Mouse (Mus musculus) left cerebral cortex, postnatal 10 days (tissue): ENCODE results near the gene Lmtk3. TPM values are rescaled to one million over a fixed set of nuclear protein-coding genes. Genes with fewer than 3 reads are reported as not detected.
A peak's percentile ranks its signal among the peaks of the same experiment; 100 is the strongest.

Experiments used
- DNase-seq, 2 experiments: peaks; one replicate each; pipeline ENCODE4 v3.0.0; 2021 to 2022; ENCODE audit warnings: low spot score in 2 of 2, mixed read lengths in 1 of 2; ENCODE audit errors: extremely low spot score in 1 of 2
- intact Hi-C: fragments of 180-260 bp; cut with DNase I; formaldehyde crosslinking; loops from one replicate; pipeline ENCODE4 v1.15.1; 2025
- total RNA-seq, 2 experiments: library from RNA; stranded (reverse); gene quantifications; 2 replicates each; pipeline ENCODE4 v1.2.3; 2021

Lmtk3 gene
- total RNA-seq, 2 experiments from 2014 or later = 268 to 281 TPM

- intact Hi-C loops = no loop called here
- DNase-seq = no peak
These were observed 8.3 kb upstream of the Lmtk3 start for GRCm38 (mm10) chr7:45775237-45775636.

- no peak for DNase-seq
- intact Hi-C loops = no loop called here
These were observed 4.4 kb upstream of the Lmtk3 start for GRCm38 (mm10) chr7:45779081-45779641.

DNA sequence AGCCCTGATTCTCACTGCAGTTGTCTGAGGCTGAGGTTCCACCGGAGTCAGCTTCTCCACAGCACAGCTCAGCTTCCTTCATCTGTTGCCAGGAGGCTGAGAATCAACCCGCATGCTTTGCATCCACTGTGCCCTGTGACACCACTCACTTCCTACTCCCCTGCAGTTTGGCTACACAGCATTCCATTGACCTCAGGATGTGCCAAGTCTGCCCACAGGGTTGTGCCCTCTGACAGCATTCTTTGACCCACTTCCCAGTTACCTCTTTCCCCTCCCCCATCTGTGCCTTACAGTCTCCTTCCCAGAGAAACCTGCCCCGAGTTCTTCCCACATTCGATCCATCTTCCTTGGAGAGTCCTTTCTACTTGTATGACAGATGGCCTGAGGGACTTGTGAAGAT, 1.3 kb upstream of the Lmtk3 start:
- intact Hi-C loops = loop anchor here (5.0 kb wide), 1 partner anchor 40 kb away; no protein-coding TSS in a partner anchor
- no peak for DNase-seq

GRCm38 (mm10) chr7:45784524-45785372, 1.2 kb downstream of the Lmtk3 start, which contains the start of gene Sult2b1:
Sult2b1 (minus strand) TSS chr7:45784669.
- peak; percentile 94 to 95 for DNase-seq
- intact Hi-C loops = loop anchor here (5.0 kb wide), 1 partner anchor 42 kb away; no protein-coding TSS in a partner anchor

DNA sequence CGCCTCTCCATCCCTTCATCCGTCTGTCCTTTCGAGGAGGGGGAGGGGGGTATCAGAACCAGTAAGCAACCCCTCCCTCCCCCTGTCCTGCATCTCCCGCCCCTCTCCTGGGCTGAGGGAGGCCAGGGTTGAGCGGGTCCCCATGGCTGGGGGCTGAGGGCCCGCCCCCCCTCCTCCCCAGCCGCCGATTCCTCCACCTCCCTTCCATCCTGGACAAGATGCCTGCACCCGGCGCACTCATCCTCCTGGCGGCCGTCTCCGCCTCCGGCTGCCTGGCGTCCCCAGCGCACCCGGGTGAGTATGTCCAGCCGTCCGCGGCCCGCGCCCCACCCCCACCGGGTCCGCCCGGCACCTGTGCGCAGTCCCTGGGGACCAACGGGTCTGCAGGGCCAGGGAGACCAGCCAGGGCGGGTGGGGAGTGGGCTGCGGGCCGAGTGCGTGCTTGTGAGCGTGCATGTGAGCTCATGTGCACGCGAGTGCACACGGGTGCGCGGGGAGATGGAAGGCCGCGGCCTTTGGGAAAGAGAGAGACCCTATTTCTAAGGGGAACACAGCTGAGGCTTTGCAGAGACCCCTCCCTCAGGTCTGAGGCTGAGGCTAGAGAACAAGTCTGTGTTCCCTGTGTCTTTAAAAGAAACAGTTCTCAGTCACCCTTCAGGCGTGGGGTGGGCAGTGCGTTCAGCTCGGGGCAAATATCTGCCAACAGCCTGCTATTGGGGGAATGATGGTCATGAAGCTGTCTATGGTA, 2.0 kb downstream of the Lmtk3 start:
- peak in 1 of 2 experiments; percentile 78 for DNase-seq

GRCm38 (mm10) chr7:45786136-45786578, 2.6 kb downstream of the Lmtk3 start:
- DNase-seq = peak in 1 of 2 experiments; percentile 65

More for the DNA sequence above, 2.0 kb downstream of the Lmtk3 start:
- intact Hi-C loops = no loop called here

DNA sequence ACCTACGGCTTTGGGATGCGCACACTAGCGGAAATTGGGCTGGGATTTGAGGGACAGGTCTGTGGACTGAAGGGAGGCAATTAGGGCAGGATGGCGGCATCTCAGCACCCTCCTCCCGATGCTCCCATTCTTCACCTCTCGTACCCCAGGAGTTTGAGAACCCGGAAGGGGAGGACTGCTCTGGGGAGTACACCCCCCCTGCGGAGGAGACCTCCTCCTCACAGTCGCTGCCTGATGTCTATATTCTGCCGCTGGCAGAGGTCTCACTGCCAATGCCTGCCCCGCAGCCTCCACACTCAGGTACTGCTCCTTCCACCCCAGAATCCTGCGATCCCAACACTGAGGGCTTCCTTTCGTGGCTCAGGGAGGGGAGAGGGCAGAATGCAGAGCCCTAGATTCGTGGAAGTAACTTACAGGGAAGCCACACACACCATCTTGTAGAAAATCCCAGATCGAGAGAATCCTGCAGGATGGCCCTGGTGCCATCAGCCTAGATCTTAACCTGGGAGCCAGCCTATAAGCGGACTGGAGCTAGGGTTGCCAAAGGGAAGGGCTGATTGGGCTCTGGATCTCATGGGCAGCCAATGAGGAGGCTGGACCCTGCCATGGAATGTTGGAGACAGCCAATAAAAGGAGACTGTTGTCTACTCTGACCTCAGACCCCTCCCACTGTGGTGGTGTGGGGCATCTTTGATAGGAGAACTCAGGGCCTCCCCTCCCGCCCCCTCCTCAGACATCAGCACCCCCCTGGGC, 3.3 kb downstream of the Lmtk3 start:
- intact Hi-C loops = no loop called here
- DNase-seq = peak in 1 of 2 experiments; percentile 60

More at GRCm38 (mm10) chr7:45786136-45786578, 2.6 kb downstream of the Lmtk3 start:
- intact Hi-C loops = no loop called here

GRCm38 (mm10) chr7:45787642-45788041, 4.1 kb downstream of the Lmtk3 start:
- DNase-seq = no peak
- intact Hi-C loops = no loop called here

GRCm38 (mm10) chr7:45790721-45791120, 7.2 kb downstream of the Lmtk3 start:
- no peak for DNase-seq
- intact Hi-C loops = no loop called here

DNA sequence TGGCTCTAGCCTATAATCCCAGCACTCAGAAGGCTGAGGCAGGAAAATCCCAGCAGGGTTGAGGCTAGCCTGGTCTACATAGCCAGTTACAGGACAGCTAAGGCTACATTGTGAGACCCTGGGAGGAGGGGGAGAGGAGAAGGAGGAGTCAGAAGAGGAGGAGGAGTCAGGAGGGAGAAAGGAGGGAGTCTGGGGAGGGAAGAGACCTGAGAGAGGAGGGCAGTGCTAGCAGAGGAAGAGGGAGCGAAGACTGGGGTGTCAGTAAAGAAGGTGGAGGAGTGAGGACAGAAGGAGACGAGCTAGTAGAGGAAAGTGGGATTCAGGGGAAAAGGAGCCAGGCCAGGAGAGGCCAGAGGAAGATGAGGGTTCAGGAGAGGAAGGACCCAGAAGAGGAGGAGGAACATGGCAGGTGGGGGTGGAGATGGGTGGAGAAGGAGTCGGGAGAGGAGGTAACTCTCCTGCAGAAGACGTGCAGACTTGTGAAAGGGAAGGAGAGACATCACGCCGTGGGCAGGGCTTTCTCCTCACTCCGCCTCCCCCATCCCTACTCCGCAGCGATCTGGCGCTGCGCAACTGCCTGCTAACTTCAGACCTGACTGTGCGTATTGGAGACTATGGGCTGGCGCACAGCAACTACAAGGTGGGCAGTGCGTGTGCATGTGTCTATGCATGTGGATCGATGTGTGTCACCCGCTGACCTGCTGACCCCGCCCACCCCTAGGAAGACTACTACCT, 8.4 kb downstream of the Lmtk3 start:
- intact Hi-C loops = no loop called here
- no peak for DNase-seq

GRCm38 (mm10) chr7:45793240-45793639, 9.7 kb downstream of the Lmtk3 start:
- intact Hi-C loops = no loop called here
- no peak for DNase-seq

DNA sequence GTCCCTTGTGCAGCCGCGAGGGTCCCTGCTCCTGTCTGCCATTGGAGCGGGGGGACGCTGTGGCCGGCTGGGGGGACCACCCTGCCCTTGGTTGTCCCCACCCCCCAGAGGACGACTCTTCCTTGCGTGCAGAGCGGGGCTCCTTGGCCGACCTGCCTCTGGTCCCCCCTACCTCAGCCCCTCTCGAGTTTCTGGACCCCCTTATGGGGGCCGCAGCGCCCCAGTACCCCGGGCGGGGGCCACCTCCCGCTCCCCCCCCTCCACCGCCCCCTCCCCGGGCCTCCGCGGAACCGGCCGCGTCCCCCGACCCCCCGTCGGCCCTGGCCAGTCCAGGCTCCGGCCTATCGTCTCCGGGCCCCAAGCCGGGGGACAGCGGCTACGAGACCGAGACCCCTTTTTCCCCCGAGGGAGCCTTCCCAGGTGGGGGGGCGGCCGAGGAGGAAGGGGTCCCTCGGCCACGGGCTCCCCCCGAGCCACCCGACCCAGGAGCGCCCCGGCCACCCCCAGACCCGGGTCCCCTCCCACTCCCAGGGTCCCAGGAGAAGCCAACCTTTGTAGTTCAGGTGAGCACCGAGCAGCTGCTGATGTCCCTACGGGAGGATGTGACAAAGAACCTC, 10.5 kb downstream of the Lmtk3 start:
- no peak for DNase-seq
- intact Hi-C loops = no loop called here

DNA sequence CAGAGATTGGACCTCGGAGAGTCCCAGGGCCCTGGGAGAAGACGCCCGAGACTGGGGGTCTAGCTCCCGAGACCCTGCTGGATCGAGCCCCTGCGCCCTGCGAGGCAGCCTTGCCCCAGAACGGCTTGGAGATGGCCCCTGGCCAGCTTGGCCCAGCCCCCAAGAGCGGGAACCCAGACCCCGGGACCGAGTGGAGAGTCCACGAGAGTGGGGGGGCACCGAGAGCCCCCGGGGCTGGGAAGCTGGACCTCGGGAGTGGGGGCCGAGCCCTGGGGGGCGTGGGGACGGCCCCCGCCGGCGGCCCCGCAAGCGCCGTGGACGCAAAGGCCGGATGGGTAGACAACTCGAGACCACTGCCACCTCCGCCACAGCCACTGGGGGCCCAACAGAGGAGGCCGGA, 11.4 kb downstream of the Lmtk3 start:
- intact Hi-C loops = no loop called here
- DNase-seq = no peak

- intact Hi-C loops = no loop called here
- DNase-seq = no peak
These were observed 13.4 kb downstream of the Lmtk3 start for GRCm38 (mm10) chr7:45796950-45797349.

DNA sequence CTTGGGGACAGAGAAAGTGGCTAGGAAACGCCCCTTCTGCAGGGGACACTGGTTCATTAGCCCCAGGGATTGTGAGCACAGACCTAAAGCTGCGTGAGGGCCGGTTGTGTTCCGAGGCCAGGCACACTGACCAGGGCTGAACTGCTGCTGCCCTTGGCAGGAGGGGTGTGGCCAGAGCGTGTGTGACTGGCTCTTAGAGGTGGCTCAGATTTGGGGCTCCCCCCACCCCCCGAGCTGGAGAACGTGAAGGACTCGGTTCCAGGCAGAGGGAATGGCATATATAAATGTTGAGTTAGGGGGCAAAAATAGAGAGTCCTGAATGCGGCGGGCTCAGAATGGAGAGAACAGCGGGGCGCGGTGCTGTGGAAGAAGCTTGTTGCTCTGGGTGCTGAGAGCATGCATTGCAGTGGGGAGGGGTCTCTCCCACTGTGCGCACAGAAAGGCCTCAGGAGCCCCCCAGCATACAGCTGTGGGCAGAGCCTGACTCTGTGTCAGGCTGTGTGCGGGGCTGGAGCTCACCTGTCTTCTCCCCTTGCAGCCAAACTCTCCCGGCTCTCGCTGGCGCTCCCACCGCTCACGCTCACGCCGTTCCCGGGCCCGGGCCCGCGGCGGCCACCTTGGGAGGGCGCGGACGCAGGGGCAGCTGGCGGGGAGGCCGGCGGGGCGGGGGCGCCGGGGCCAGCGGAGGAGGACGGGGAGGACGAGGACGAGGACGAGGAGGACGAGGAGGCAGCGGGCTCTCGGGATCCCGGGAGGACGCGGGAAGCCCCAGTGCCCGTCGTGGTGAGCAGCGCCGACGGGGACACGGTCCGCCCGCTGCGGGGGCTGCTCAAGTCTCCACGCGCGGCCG, 14.3 kb downstream of the Lmtk3 start:
- DNase-seq = peak in 1 of 2 experiments; percentile 42
- intact Hi-C loops = no loop called here

DNA sequence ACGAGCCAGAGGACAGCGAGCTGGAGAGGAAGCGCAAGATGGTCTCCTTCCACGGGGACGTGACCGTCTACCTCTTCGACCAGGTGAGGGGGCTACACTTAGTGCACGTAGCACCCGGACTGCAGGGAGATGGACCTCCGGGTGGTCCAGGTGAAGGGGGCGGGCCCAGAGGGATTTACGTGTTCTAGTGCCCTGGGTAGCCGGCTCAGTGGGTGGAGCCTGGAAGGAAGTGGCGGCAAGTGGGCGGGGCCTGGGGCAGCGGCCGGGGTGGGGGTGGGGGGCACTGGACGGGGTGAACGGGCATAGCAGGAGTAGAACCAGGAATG, 14.9 kb downstream of the Lmtk3 start:
- peak in 1 of 2 experiments; percentile 52 for DNase-seq
- intact Hi-C loops = no loop called here

DNA sequence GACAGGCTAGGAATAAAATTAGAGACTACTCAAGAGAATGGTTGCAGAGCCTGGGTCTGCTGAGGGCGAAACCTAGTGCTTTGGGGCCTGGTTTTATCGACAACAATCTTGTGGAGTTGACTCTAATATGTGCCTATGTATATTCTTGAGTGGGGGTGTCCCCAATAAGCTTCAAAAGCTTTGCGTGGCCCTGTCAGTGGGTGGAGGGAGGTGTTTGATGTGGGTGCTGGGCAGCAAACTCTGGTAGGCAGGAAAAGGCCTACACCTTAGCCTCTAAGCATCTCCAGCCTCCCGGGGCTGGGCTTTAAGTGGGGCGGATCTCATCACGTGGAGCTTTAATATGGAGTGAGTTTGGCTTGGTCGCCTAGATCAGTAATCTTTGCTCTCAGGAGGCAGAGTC, 15.4 kb downstream of the Lmtk3 start:
- intact Hi-C loops = no loop called here
- no peak for DNase-seq
